Mouse (Mus musculus) liver, embryonic 16.5 days (tissue): Measurements from ENCODE around the gene Tfip11. TPM values are rescaled to one million over a fixed set of nuclear protein-coding genes. Genes with fewer than 3 reads are reported as not detected.

ENCODE experiments used
- ATAC-seq: fragments of 200-750 bp; cut with Nextera tagmentation; 2 replicates; pipeline ENCODE4 v1.8.0; 2017; ENCODE audit warnings: low read depth, mild to moderate bottlenecking, moderate number of reproducible peaks, moderate library complexity
- H3K27ac ChIP-seq: fragments of 300-500 bp; sonication (generic); 2 replicates; pipeline ENCODE4 v1.5.1; 2014; ENCODE audit warnings: mild to moderate bottlenecking, low read length
- H3K27me3 ChIP-seq: fragments of 300-500 bp; sonication (generic); 2 replicates; pipeline ENCODE4 v1.6.1; 2014; ENCODE audit warnings: low read depth, low read length, mixed read lengths; ENCODE audit not compliant: control insufficient read depth, insufficient read depth
- H3K36me3 ChIP-seq: fragments of 300-500 bp; sonication (generic); 2 replicates; pipeline ENCODE4 v1.6.1; 2014; ENCODE audit warnings: mild to moderate bottlenecking; ENCODE audit not compliant: control insufficient read depth, insufficient read depth
- H3K4me1 ChIP-seq: fragments of 300-500 bp; sonication (generic); 2 replicates; pipeline ENCODE4 v1.6.1; 2014; ENCODE audit warnings: low read depth, low read length, mixed read lengths; ENCODE audit not compliant: control insufficient read depth
- H3K4me2 ChIP-seq: fragments of 300-500 bp; sonication (generic); 2 replicates; pipeline ENCODE4 v1.6.1; 2014; ENCODE audit warnings: low read depth, low read length, mixed read lengths
- H3K4me3 ChIP-seq: fragments of 300-500 bp; sonication (generic); 2 replicates; pipeline ENCODE4 v1.5.1; 2014; ENCODE audit warnings: low read depth, mild to moderate bottlenecking, low read length
- H3K9ac ChIP-seq: fragments of 300-500 bp; sonication (generic); 2 replicates; pipeline ENCODE4 v1.6.1; 2014; ENCODE audit warnings: low read depth, low read length
- H3K9me3 ChIP-seq: fragments of 300-500 bp; sonication (generic); replicated peaks from 2 replicates; pipeline ENCODE4 v1.6.1; 2016; ENCODE audit warnings: low read length; ENCODE audit not compliant: control insufficient read depth
- WGBS: fragments of 180-500 bp; shearing (Covaris S2); extraction: QIAGEN DNeasy Blood & Tissue Kit; methylation state at CpG from one replicate; pipeline ENCODE4 v1.1.7; 2014; ENCODE audit not compliant: insufficient replicate concordance; 5-methylcytosine and 5-hydroxymethylcytosine counted together
- polyA plus RNA-seq: library from polyadenylated mRNA; unstranded; fragments of >200 nt; fragmentation: Nextera tagmentation; extraction: Ambion mirVana; gene quantifications from 2 replicates; pipeline ENCODE4 v1.2.1, GENCODE M21; 2015

Gene Tfip11
- 11.8 and 12.6 TPM in 2 replicates for polyA plus RNA-seq

DNA sequence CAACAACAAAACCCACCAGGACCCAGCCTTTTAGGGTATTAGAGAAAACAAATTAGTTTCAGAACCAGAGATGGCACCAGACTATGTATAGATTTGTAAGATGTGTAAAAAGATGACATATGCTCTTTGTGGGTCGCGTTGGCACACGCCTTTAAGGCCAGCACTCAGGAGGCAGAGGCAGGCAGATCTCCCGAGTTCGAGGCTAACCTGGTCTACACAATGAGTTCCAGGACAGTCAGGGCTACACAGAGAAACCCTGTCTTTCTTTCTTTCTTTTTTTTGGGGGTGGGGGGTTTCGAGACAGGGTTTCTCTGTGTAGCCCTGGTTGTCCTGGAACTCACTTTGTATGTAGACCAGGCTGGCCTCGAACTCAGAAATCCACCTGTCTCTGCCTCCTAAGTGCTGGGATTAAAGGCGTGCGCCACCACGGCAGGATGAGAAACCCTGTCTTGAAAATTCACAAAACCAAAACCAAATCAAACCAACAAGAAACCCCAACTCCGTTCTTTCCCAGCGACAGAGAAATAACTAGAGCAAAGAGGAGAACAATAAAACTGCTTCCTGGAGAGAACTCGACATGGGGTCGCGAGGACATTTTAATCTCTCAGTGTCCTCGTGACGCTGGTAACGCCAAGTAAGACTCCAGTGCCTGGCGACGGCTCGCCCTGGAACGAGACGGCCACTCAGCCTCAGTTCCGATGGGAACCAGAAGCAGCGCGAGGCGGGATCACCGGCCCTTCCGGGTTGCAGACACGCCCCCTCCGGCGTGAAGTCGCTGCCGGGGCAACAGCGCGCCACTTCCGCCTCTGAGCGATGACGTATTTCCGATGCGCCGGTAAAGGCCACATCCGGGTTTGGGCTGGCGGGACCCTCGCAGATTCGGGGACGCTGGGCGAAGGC, at the start of gene Tfip11:
Gene Tfip11, plus strand, starts transcription at position 813 of the 900 bp plus-strand sequence.
- Histone ChIP-seq H3K4me2 (peak within 1 kb of the TSS; percentile 84), H3K4me1 (peaks cover 25% of the 10 kb centered on the region), H3K36me3 (peaks cover 21% of the 10 kb centered on the region), H3K9me3 (no peaks in the 10 kb centered on the region), H3K27ac (peak within 1 kb of the TSS; percentile 79), H3K27me3 (no peaks in the 10 kb centered on the region), H3K4me3 (peak within 1 kb of the TSS; percentile 99), H3K9ac (peak within 1 kb of the TSS; percentile 86)
- WGBS, result 6% methylated on average over 48 of the region's 48 CpGs
- ATAC-seq, result peak; percentile 80

- peak overlapping the region; percentile 80 for H3K4me3 ChIP-seq
- peak overlapping the region; percentile 82 for H3K9ac ChIP-seq
- peak overlapping the region; percentile 80 for H3K27ac ChIP-seq
- H3K4me2 ChIP-seq, result peak overlapping the region; percentile 91
- H3K27me3 ChIP-seq, result no peaks in the 10 kb centered on the region
- ATAC-seq, result peak; percentile 1
- H3K4me1 ChIP-seq, result peaks cover 54% of the 10 kb centered on the region
- H3K36me3 ChIP-seq, result no peaks in the 10 kb centered on the region
- under 1% methylated on average over 24 of the region's 24 CpGs for WGBS
- no peaks in the 10 kb centered on the region for H3K9me3 ChIP-seq
Measured at GRCm38 (mm10) chr5:112276907-112277348, 49.2 kb upstream of the Tfip11 start.

GRCm38 (mm10) chr5:112277906-112278470, 48.2 kb upstream of the Tfip11 start:
- H3K27ac ChIP-seq, result no peak overlapping the region
- 43% methylated on average over 11 of the region's 11 CpGs for WGBS

GRCm38 (mm10) chr5:112279181-112280021, 46.8 kb upstream of the Tfip11 start:
- peak overlapping the region; percentile 12; the same call in 1 of the 2 replicates for H3K4me3 ChIP-seq

More at GRCm38 (mm10) chr5:112277906-112278470, 48.2 kb upstream of the Tfip11 start:
- Histone ChIP-seq H3K9ac (peak overlapping the region; percentile 82), H3K4me1 (peaks cover 64% of the 10 kb centered on the region), H3K9me3 (no peaks in the 10 kb centered on the region), H3K4me2 (peak overlapping the region; percentile 91), H3K36me3 (no peaks in the 10 kb centered on the region), H3K27me3 (no peaks in the 10 kb centered on the region), H3K4me3 (peak overlapping the region; percentile 80)
- ATAC-seq, result no peak

DNA sequence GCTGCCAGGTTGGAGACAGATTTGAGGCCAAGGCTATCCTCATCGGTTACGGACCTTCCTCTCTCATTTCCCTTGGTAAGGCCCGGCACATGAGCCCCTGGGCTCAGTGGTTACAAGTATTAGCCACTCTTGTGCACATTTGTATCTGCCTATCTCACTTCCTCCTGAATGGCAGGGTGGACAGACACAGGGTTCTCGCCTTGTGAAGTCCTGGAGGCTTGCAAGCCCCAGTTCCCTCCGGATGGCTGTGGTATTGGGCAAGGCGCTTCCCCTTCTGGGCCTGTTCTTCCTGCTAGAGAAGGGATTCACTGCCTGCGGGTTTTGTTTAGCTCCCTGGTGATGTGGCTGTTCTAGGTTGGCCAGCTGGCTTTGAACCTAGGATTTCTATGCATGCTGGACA, 46.0 kb upstream of the Tfip11 start:
- no peaks in the 10 kb centered on the region for H3K27me3 ChIP-seq
- ATAC-seq, result no peak
- H3K9me3 ChIP-seq, result no peaks in the 10 kb centered on the region
- peak overlapping the region; percentile 11; the same call in 1 of the 2 replicates for H3K4me3 ChIP-seq
- peak overlapping the region; percentile 28; the same call in 1 of the 2 replicates for H3K4me2 ChIP-seq
- 30% methylated on average over 7 of the region's 7 CpGs for WGBS
- peak overlapping the region; percentile 73 for H3K27ac ChIP-seq
- H3K9ac ChIP-seq, result peak overlapping the region; percentile 28
- H3K36me3 ChIP-seq, result no peaks in the 10 kb centered on the region
- peaks cover 85% of the 10 kb centered on the region for H3K4me1 ChIP-seq

More at GRCm38 (mm10) chr5:112279181-112280021, 46.8 kb upstream of the Tfip11 start:
- H3K4me1 ChIP-seq, result peaks cover 79% of the 10 kb centered on the region
- no peaks in the 10 kb centered on the region for H3K9me3 ChIP-seq
- H3K27me3 ChIP-seq, result no peaks in the 10 kb centered on the region
- peak overlapping the region; percentile 73 for H3K27ac ChIP-seq
- peak overlapping the region; percentile 28; the same call in 1 of the 2 replicates for H3K9ac ChIP-seq
- ATAC-seq, result no peak
- 36% methylated on average over 17 of the region's 17 CpGs for WGBS
- no peaks in the 10 kb centered on the region for H3K36me3 ChIP-seq
- H3K4me2 ChIP-seq, result peak overlapping the region; percentile 28

DNA sequence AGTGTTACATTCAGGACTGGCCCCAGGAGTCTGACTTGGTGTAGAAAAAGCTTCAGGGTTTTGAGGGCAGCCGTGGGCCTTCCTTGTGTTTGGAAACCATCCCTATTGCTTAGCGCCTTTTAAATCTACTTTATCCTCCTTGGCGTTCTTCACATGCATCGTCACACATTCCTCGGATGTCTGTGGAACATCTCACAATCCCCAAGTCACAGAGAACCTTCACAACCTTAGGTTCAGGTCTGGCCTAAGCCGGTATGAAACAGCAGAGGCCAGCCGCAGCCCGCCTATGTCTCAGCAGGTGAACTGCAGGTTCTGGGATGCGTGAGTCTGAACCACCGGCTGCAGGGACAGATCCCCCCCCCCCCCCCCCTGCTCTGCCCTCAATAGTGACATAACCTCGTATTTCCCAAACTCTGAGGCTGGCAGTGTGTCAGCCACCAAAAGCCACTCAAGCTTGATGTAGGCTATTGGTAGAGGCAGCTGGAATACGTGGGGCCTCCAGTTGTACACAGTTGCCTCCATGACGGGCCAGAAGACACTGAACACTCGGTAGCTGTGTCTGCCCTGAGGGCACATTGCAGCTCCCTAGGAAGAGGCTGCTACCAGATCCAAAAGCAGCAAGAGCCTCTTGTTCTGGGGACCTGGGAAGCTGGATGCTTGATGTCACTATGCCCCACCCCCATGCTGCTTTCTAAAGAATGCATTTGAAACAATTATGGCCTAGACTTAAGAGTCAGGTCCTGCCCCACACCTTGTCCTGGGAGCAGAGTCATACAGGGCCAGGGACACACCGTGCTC, 45.1 kb upstream of the Tfip11 start:
- WGBS, result 56% methylated on average over 15 of the region's 15 CpGs
- peak overlapping the region; percentile 17; the same call in 1 of the 2 replicates for H3K4me2 ChIP-seq

DNA sequence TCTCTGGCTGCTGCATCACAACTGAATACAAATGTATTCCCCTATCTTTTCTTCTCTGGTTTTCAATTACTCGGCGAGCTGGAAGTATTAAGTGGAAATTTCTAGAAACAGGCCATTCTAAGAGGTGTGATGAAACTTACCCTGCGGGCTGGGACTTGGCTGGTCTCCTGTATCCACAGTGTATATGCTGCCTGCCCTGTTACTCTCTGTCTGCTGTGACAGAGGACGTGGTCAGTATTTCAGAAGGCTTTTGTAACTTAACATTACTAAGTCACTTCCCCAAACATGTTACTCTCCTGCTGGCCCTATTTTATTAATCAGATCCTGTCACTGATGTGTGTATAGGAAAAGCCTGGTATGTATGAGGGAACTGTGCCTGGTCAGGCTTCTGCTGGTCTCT, 44.5 kb upstream of the Tfip11 start:
- WGBS, result 55% methylated on average over 4 of the region's 4 CpGs
- peaks cover 88% of the 10 kb centered on the region for H3K4me1 ChIP-seq

More for the DNA sequence above, 45.1 kb upstream of the Tfip11 start:
- Histone ChIP-seq H3K4me1 (peaks cover 83% of the 10 kb centered on the region), H3K27ac (peak overlapping the region; percentile 73), H3K9ac (0 out of 2 replicates have a peak overlapping the region, but pooled peaks have one; percentile 28), H3K27me3 (no peaks in the 10 kb centered on the region), H3K4me3 (no peak overlapping the region), H3K9me3 (no peaks in the 10 kb centered on the region), H3K36me3 (no peaks in the 10 kb centered on the region)
- ATAC-seq, result no peak

More for the DNA sequence above, 44.5 kb upstream of the Tfip11 start:
- no peak overlapping the region for H3K4me3 ChIP-seq
- peak overlapping the region; percentile 73 for H3K27ac ChIP-seq
- H3K27me3 ChIP-seq, result no peaks in the 10 kb centered on the region
- H3K9ac ChIP-seq, result no peak overlapping the region
- ATAC-seq, result no peak
- no peaks in the 10 kb centered on the region for H3K36me3 ChIP-seq
- no peaks in the 10 kb centered on the region for H3K9me3 ChIP-seq
- peak overlapping the region; percentile 17; the same call in 1 of the 2 replicates for H3K4me2 ChIP-seq
